Mouse (Mus musculus): ENCODE measurements at regions not wholly inside any gene's neighbourhood (a gene's known extent, or its start where the extent isn't known, plus 50 kb on each side); places are given as distances from the start of the nearest gene placed in this dataset.

- Histone ChIP-seq H3K4me1 (replicated peaks; ENCODE audit: low read depth, low read length) (peaks cover 83% of the 10 kb centered on the region), H3K4me3 (replicated peaks; ENCODE audit: low read length) (peak overlapping the region; percentile 67), H3K36me3 (ENCODE audit: insufficient read depth, low read length) (no peaks in the 10 kb centered on the region), H3K27me3 (ENCODE audit: insufficient read depth, low read length) (no peaks in the 10 kb centered on the region), H3K9me3 (ENCODE audit: low read length) (no peaks in the 10 kb centered on the region)
- TF ChIP-seq CTCF (conservative IDR thresholded peaks at IDR 0.05; ENCODE audit: low read length): no peak
These were observed 108.7 kb upstream of the Arhgap5 start for GRCm38 (mm10) chr12:52395111-52395510.

- H3K9me3 ChIP-seq (ENCODE audit: low read length): no peaks in the 10 kb centered on the region
- no peaks in the 10 kb centered on the region for H3K27me3 ChIP-seq (ENCODE audit: insufficient read depth, low read length)
- peak overlapping the region; percentile 55 for H3K4me3 ChIP-seq (replicated peaks; ENCODE audit: low read length)
- H3K36me3 ChIP-seq (ENCODE audit: insufficient read depth, low read length): no peaks in the 10 kb centered on the region
- no peak for TF ChIP-seq POU5F1 (IDR thresholded peaks at IDR 0.05; ENCODE audit: borderline replicate concordance, low read length)
- no peak for TF ChIP-seq CTCF (conservative IDR thresholded peaks at IDR 0.05; ENCODE audit: low read length)
- TF ChIP-seq NANOG (IDR thresholded peaks at IDR 0.05; ENCODE audit: borderline replicate concordance, low read length): no peak
- H3K4me1 ChIP-seq (replicated peaks; ENCODE audit: low read depth, low read length): peaks cover 75% of the 10 kb centered on the region
These were observed 107.5 kb upstream of the Arhgap5 start for GRCm38 (mm10) chr12:52396178-52396841.

- no peaks in the 10 kb centered on the region for H3K9me3 ChIP-seq (ENCODE audit: low read length)
- TF ChIP-seq POU5F1 (IDR thresholded peaks at IDR 0.05; ENCODE audit: borderline replicate concordance, low read length) (no peak), CTCF (conservative IDR thresholded peaks at IDR 0.05; ENCODE audit: low read length) (no peak), NANOG (IDR thresholded peaks at IDR 0.05; ENCODE audit: borderline replicate concordance, low read length) (no peak)
- peaks cover 61% of the 10 kb centered on the region for H3K4me1 ChIP-seq (replicated peaks; ENCODE audit: low read depth, low read length)
- H3K36me3 ChIP-seq (ENCODE audit: insufficient read depth, low read length): no peaks in the 10 kb centered on the region
- no peaks in the 10 kb centered on the region for H3K27me3 ChIP-seq (ENCODE audit: insufficient read depth, low read length)
- 0 out of 2 replicates have a peak overlapping the region, but pooled peaks have one; percentile 17 for H3K4me3 ChIP-seq (replicated peaks; ENCODE audit: low read length)
These were observed 105.9 kb upstream of the Arhgap5 start for GRCm38 (mm10) chr12:52397718-52398510.

DNA sequence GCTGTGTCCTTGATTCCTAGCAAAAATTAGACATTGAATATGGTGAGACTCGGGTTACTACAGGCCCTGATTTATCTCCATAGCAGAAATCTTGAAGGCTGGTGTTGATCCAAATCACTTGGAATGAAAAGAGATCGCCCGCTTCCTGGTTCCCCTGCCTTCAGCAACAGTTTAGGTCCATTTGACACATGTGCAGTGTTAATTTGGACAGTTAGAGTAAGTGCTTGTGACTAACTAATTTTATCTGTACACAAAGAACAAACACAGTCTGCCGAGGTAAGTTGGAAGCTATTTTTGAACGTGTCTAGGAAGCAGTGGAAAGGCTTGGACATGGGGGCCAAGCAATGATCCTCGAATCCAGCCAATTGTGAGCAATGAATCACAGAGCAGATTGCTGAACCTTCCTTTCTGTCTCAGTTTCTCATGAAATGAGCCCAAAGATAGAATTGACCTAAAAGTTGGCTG is 105.2 kb upstream of the Arhgap5 start:
- no peak for TF ChIP-seq CTCF (conservative IDR thresholded peaks at IDR 0.05; ENCODE audit: low read length)
- no peak for TF ChIP-seq POU5F1 (IDR thresholded peaks at IDR 0.05; ENCODE audit: borderline replicate concordance, low read length)
- no peak for TF ChIP-seq NANOG (IDR thresholded peaks at IDR 0.05; ENCODE audit: borderline replicate concordance, low read length)
- Histone ChIP-seq H3K9me3 (ENCODE audit: low read length) (no peaks in the 10 kb centered on the region), H3K27me3 (ENCODE audit: insufficient read depth, low read length) (no peaks in the 10 kb centered on the region), H3K36me3 (ENCODE audit: insufficient read depth, low read length) (no peaks in the 10 kb centered on the region), H3K4me1 (replicated peaks; ENCODE audit: low read depth, low read length) (peaks cover 55% of the 10 kb centered on the region), H3K4me3 (replicated peaks; ENCODE audit: low read length) (no peak overlapping the region)

DNA sequence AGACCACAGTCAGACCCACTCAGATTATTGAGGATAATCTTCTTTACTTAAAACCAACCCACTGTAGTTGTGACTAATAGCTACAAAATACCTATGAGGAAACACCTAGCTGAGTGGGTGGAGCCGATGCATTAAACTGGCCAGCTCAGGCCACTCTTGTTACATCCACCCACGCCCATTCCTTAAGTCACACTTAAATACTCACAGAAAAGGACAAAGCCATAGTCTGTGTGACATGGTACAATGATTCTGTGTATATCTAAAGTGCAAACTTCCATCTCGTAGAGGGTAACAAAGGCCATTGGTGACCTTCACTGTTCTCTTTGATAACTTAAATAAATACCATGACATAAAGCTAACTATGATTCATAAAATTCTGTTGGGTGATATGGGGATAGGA is 103.7 kb upstream of the Arhgap5 start:
- Histone ChIP-seq H3K27me3 (ENCODE audit: insufficient read depth, low read length) (no peaks in the 10 kb centered on the region), H3K9me3 (ENCODE audit: low read length) (no peaks in the 10 kb centered on the region), H3K4me3 (replicated peaks; ENCODE audit: low read length) (no peak overlapping the region), H3K36me3 (ENCODE audit: insufficient read depth, low read length) (no peaks in the 10 kb centered on the region), H3K4me1 (replicated peaks; ENCODE audit: low read depth, low read length) (peaks cover 40% of the 10 kb centered on the region)
- TF ChIP-seq NANOG (IDR thresholded peaks at IDR 0.05; ENCODE audit: borderline replicate concordance, low read length): no peak
- TF ChIP-seq CTCF (conservative IDR thresholded peaks at IDR 0.05; ENCODE audit: low read length): no peak
- TF ChIP-seq POU5F1 (IDR thresholded peaks at IDR 0.05; ENCODE audit: borderline replicate concordance, low read length): no peak

DNA sequence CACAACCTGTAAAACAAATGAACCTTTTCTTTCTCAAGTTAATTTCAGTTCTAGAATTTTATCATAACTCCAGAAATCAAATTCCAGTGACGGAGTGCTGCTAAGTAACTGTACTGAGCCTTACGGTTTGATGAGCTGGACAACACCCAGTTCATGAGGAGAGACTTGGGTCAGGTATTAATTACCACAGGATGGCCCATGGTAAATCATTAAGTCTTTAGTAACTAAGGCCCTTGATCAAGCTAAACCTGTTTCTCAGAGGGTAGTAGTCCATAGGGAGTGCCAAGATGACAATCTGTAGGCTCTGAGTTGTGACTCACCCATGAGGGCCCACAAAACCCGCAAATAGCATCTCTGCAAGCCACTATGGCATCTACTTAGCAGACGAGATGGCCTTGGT is 101.1 kb upstream of the Arhgap5 start:
- TF ChIP-seq CTCF (conservative IDR thresholded peaks at IDR 0.05; ENCODE audit: low read length) (no peak), POU5F1 (IDR thresholded peaks at IDR 0.05; ENCODE audit: borderline replicate concordance, low read length) (no peak), NANOG (IDR thresholded peaks at IDR 0.05; ENCODE audit: borderline replicate concordance, low read length) (no peak)
- Histone ChIP-seq H3K9me3 (ENCODE audit: low read length) (no peaks in the 10 kb centered on the region), H3K4me1 (replicated peaks; ENCODE audit: low read depth, low read length) (peaks cover 16% of the 10 kb centered on the region), H3K27me3 (ENCODE audit: insufficient read depth, low read length) (no peaks in the 10 kb centered on the region), H3K4me3 (replicated peaks; ENCODE audit: low read length) (no peak overlapping the region), H3K36me3 (ENCODE audit: insufficient read depth, low read length) (no peaks in the 10 kb centered on the region)

DNA sequence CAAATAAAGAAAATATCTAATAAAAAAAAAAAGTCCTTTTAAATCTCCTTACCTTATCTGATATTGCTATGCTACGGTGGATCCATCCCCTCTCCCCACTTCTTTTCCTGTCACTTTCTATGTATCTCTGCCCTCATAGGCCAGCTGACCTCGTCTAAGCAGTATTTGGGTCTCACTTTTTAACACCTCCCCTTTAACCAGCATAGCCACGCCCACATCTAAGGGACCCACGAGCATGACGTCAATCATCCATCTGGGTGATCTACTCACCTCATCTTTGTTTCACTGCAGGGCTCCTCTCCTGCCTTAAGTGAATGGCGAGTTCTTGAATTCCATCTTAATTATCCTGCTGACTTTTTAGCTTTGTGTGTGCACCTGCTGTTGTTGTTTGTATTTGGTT is 97.4 kb upstream of the Arhgap5 start:
- H3K4me3 ChIP-seq (replicated peaks; ENCODE audit: low read length): no peak overlapping the region
- no peaks in the 10 kb centered on the region for H3K36me3 ChIP-seq (ENCODE audit: insufficient read depth, low read length)
- H3K9me3 ChIP-seq (ENCODE audit: low read length): no peaks in the 10 kb centered on the region
- no peak for TF ChIP-seq NANOG (IDR thresholded peaks at IDR 0.05; ENCODE audit: borderline replicate concordance, low read length)
- no peak for TF ChIP-seq CTCF (conservative IDR thresholded peaks at IDR 0.05; ENCODE audit: low read length)
- TF ChIP-seq POU5F1 (IDR thresholded peaks at IDR 0.05; ENCODE audit: borderline replicate concordance, low read length): no peak
- peaks cover 4% of the 10 kb centered on the region; the same call in 1 of the 2 replicates for H3K4me1 ChIP-seq (replicated peaks; ENCODE audit: low read depth, low read length)
- H3K27me3 ChIP-seq (ENCODE audit: insufficient read depth, low read length): no peaks in the 10 kb centered on the region

DNA sequence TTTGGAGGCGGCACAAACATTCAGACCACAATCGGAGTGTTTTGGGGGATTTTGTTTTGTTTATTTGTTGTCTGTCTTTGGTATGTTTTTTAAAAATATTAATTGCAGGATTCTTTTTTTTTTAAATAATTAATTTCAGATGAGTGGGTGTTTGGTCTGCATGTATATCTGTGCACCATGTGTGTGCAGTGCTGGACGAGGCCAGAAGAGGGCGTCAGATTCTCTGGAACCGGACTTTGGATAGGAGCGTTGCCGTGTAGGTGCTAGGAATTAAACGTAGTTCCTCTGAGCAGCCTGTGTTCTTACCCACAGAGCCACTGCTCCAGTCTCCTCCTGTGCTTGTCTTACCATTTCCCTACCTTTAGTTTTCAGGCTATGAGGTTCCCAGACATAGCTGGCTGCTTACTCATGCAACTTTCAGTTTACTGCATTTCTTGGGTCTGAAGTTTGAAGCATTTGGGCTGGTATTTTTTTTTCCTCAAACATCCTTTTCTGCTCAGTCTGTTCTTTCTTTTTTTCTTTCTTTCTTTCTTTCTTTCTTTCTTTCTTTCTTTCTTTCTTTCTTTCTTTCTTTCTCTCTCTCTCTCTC is 95.4 kb upstream of the Arhgap5 start:
- no peak overlapping the region for H3K4me3 ChIP-seq (replicated peaks; ENCODE audit: low read length)
- H3K36me3 ChIP-seq (ENCODE audit: insufficient read depth, low read length): no peaks in the 10 kb centered on the region
- H3K9me3 ChIP-seq (ENCODE audit: low read length): no peaks in the 10 kb centered on the region
- TF ChIP-seq CTCF (conservative IDR thresholded peaks at IDR 0.05; ENCODE audit: low read length) (peak; percentile 26; the same call in 1 of the 2 replicates), POU5F1 (IDR thresholded peaks at IDR 0.05; ENCODE audit: borderline replicate concordance, low read length) (no peak), NANOG (IDR thresholded peaks at IDR 0.05; ENCODE audit: borderline replicate concordance, low read length) (no peak)
- no peaks in the 10 kb centered on the region for H3K27me3 ChIP-seq (ENCODE audit: insufficient read depth, low read length)
- peaks cover 9% of the 10 kb centered on the region for H3K4me1 ChIP-seq (replicated peaks; ENCODE audit: low read depth, low read length)

Data from E14TG2a.4 (cell line).